Mouse (Mus musculus) yolk sac, embryonic 10.5 days (tissue): Measurements from ENCODE around the gene Rmdn3.

ENCODE experiments used
- DNase-seq: peaks from one replicate; pipeline ENCODE4 v3.0.0-alpha.2; 2017; ENCODE audit warnings: low spot score

Rmdn3 gene

DNA sequence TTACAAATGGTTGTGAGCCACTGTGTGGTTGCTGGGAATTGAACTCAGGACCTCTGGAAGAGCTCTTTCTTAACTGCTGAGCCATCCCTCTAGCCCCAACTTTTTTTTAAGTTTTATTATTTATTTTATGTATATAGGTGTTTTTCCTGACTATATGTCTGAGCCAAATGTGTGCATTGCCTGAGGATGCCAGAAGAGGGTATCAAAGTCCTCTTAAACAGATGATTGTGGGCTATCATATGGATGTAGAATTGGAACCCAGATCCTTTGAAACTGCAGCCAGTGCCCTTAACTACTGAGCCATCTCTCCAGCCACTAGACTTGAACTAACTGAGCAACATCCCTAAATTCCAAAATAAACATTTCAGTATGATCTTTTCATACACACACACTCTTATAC lies 55.3 kb downstream of the Rmdn3 start:
- DNase-seq = no peak
